Mouse (Mus musculus): ENCODE measurements around the gene Pabpn1l. TPM values are rescaled to one million over a fixed set of nuclear protein-coding genes. Genes with fewer than 3 reads are reported as not detected.

Pabpn1l gene
- polyA plus RNA-seq, 1 experiment: 0.11 TPM

- WGBS: 77% methylated on average over 16 of the region's 16 CpGs
- DNase-seq: no peak
These were observed 28.9 kb upstream of the Pabpn1l start for GRCm38 (mm10) chr8:122651326-122651921.

GRCm38 (mm10) chr8:122648192-122648970 is 25.8 kb upstream of the Pabpn1l start:
- H3K27me3 ChIP-seq (replicated peaks; ENCODE audit: control insufficient read depth, insufficient read depth, low read length): no peaks in the 10 kb centered on the region
- no peaks in the 10 kb centered on the region for H3K36me3 ChIP-seq (ENCODE audit: control insufficient read depth, insufficient read depth, low read length)
- no peak for TF ChIP-seq POLR2A (IDR thresholded peaks at IDR 0.05; ENCODE audit: low read depth, low read length)
- TF ChIP-seq CTCF (conservative IDR thresholded peaks at IDR 0.05; ENCODE audit: insufficient read depth, insufficient read length, low read depth, low read length): no peak
- WGBS: 72% methylated on average over 15 of the region's 15 CpGs
- no peaks in the 10 kb centered on the region for H3K4me1 ChIP-seq (ENCODE audit: control insufficient read depth, insufficient read depth, low read length)
- H3K27ac ChIP-seq (ENCODE audit: insufficient read depth, low read depth, low read length): no peak overlapping the region
- DNase-seq: no peak
- H3K4me3 ChIP-seq (ENCODE audit: insufficient read depth, low read depth, low read length): no peak overlapping the region

More at GRCm38 (mm10) chr8:122651326-122651921, 28.9 kb upstream of the Pabpn1l start:
- H3K27ac ChIP-seq (ENCODE audit: insufficient read depth, low read depth, low read length): no peak overlapping the region
- TF ChIP-seq POLR2A (IDR thresholded peaks at IDR 0.05; ENCODE audit: low read depth, low read length): no peak
- no peak for TF ChIP-seq CTCF (conservative IDR thresholded peaks at IDR 0.05; ENCODE audit: insufficient read depth, insufficient read length, low read depth, low read length)
- H3K27me3 ChIP-seq (replicated peaks; ENCODE audit: control insufficient read depth, insufficient read depth, low read length): no peaks in the 10 kb centered on the region
- no peak overlapping the region for H3K4me3 ChIP-seq (ENCODE audit: insufficient read depth, low read depth, low read length)
- 0 out of 2 replicates have a peak, but pooled peaks cover 8% of the 10 kb centered on the region for H3K4me1 ChIP-seq (ENCODE audit: control insufficient read depth, insufficient read depth, low read length)
- H3K36me3 ChIP-seq (ENCODE audit: control insufficient read depth, insufficient read depth, low read length): no peaks in the 10 kb centered on the region

DNA sequence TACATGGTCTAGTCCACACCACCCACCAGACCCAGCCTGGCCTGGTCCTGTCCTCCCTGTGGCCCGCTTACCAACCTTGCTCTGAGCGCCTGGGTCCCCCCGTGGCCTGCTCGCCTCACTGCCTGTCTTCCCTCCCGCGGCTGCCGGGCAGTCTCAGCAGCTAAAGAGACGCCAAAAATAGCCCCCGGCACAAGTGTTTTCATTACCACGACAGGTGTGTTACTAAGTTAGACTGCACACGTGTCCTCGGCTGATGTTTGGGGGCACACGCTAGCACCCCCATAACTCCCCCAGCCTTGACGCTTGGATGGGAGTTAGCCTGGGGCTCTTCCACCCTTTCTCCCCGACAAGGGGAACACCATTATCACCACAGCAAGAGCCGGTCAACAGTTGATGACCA is 23.8 kb upstream of the Pabpn1l start:
- DNase-seq: no peak
- 74% methylated on average over 16 of the region's 16 CpGs for WGBS
- Histone ChIP-seq H3K27me3 (replicated peaks; ENCODE audit: control insufficient read depth, insufficient read depth, low read length) (no peaks in the 10 kb centered on the region), H3K27ac (ENCODE audit: insufficient read depth, low read depth, low read length) (no peak overlapping the region), H3K4me1 (ENCODE audit: control insufficient read depth, insufficient read depth, low read length) (no peaks in the 10 kb centered on the region), H3K36me3 (ENCODE audit: control insufficient read depth, insufficient read depth, low read length) (no peaks in the 10 kb centered on the region), H3K4me3 (ENCODE audit: insufficient read depth, low read depth, low read length) (no peak overlapping the region)
- TF ChIP-seq CTCF (conservative IDR thresholded peaks at IDR 0.05; ENCODE audit: insufficient read depth, insufficient read length, low read depth, low read length) (no peak), POLR2A (IDR thresholded peaks at IDR 0.05; ENCODE audit: low read depth, low read length) (no peak)

GRCm38 (mm10) chr8:122644175-122644954 is 21.8 kb upstream of the Pabpn1l start:
- DNase-seq: no peak
- TF ChIP-seq POLR2A (IDR thresholded peaks at IDR 0.05; ENCODE audit: low read depth, low read length) (no peak), CTCF (conservative IDR thresholded peaks at IDR 0.05; ENCODE audit: insufficient read depth, insufficient read length, low read depth, low read length) (no peak)
- H3K27me3 ChIP-seq (replicated peaks; ENCODE audit: control insufficient read depth, insufficient read depth, low read length): no peaks in the 10 kb centered on the region

DNA sequence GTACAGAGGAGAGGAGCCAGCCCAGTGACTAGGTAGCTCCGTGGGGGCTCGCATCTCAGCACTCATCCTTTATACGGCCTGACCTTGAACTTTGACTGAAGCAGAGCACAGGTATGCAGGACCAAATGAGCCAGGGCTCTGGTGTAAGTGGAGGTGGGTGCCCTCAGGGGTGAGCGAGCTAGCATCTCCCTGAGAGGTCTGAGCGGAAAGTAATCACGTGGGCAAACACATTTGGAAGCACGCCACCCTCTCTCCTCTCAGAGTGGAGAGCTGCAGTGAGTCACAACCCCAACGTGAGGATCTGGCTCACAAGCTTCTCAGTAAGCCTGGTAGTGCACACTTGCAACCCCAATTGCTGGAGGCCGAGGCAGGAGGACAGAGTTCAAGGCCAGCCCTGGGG is 19.5 kb upstream of the Pabpn1l start:
- WGBS: 48% methylated on average over 9 of the region's 9 CpGs
- Histone ChIP-seq H3K4me3 (ENCODE audit: insufficient read depth, low read depth, low read length) (no peak overlapping the region), H3K27ac (ENCODE audit: insufficient read depth, low read depth, low read length) (no peak overlapping the region), H3K4me1 (ENCODE audit: control insufficient read depth, insufficient read depth, low read length) (no peaks in the 10 kb centered on the region; the same call in 1 of the 2 replicates), H3K27me3 (replicated peaks; ENCODE audit: control insufficient read depth, insufficient read depth, low read length) (no peaks in the 10 kb centered on the region), H3K36me3 (ENCODE audit: control insufficient read depth, insufficient read depth, low read length) (no peaks in the 10 kb centered on the region)
- no peak for DNase-seq
- no peak for TF ChIP-seq POLR2A (IDR thresholded peaks at IDR 0.05; ENCODE audit: low read depth, low read length)
- no peak for TF ChIP-seq CTCF (conservative IDR thresholded peaks at IDR 0.05; ENCODE audit: insufficient read depth, insufficient read length, low read depth, low read length)

More at GRCm38 (mm10) chr8:122644175-122644954, 21.8 kb upstream of the Pabpn1l start:
- Histone ChIP-seq H3K4me1 (ENCODE audit: control insufficient read depth, insufficient read depth, low read length) (no peaks in the 10 kb centered on the region; the same call in 1 of the 2 replicates), H3K4me3 (ENCODE audit: insufficient read depth, low read depth, low read length) (no peak overlapping the region), H3K36me3 (ENCODE audit: control insufficient read depth, insufficient read depth, low read length) (no peaks in the 10 kb centered on the region), H3K27ac (ENCODE audit: insufficient read depth, low read depth, low read length) (no peak overlapping the region)
- WGBS: 73% methylated on average over 6 of the region's 6 CpGs

DNA sequence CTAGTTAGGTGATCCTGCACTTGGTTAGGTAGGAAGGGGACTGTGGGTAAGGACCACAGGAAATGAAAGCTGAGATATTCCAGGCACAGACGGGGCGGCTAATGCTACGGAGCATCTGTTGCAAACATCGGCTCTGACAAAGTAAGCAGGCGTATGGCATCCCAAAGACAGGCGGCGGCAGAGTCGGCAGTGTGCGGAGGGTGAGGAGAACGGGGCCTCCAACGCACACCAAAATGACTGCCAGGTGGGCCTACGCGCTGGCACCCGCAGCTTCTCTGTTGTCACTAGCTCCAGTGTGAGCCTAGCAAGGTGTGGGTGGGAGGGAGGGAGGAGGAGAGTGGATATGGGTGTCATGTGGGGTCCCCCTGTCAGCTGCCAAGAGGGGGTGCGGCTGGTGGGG is 18.9 kb upstream of the Pabpn1l start:
- no peak for TF ChIP-seq POLR2A (IDR thresholded peaks at IDR 0.05; ENCODE audit: low read depth, low read length)
- TF ChIP-seq CTCF (conservative IDR thresholded peaks at IDR 0.05; ENCODE audit: insufficient read depth, insufficient read length, low read depth, low read length): no peak
- no peak for DNase-seq
- 88% methylated on average over 15 of the region's 15 CpGs for WGBS
- H3K27me3 ChIP-seq (replicated peaks; ENCODE audit: control insufficient read depth, insufficient read depth, low read length): no peaks in the 10 kb centered on the region
- no peak overlapping the region for H3K4me3 ChIP-seq (ENCODE audit: insufficient read depth, low read depth, low read length)
- H3K36me3 ChIP-seq (ENCODE audit: control insufficient read depth, insufficient read depth, low read length): no peaks in the 10 kb centered on the region
- H3K27ac ChIP-seq (ENCODE audit: insufficient read depth, low read depth, low read length): no peak overlapping the region
- no peaks in the 10 kb centered on the region; the same call in 1 of the 2 replicates for H3K4me1 ChIP-seq (ENCODE audit: control insufficient read depth, insufficient read depth, low read length)

Measured in kidney, adult 2 months (tissue).